Mouse (Mus musculus) megakaryocyte, embryonic 14.5 days (primary cell): ENCODE results near the gene Klhdc8b.

Experiments used
- FLI1 ChIP-seq: IDR thresholded peaks from 2 replicates; pipeline ENCODE4 v1.6.1; 2012; ENCODE audit warnings: low read length, inconsistent platforms, mixed read lengths
- GATA1 ChIP-seq: IDR thresholded peaks from 3 replicates; pipeline ENCODE4 v1.6.1; 2012; ENCODE audit warnings: mixed read lengths, low read length, inconsistent platforms, borderline replicate concordance

DNA sequence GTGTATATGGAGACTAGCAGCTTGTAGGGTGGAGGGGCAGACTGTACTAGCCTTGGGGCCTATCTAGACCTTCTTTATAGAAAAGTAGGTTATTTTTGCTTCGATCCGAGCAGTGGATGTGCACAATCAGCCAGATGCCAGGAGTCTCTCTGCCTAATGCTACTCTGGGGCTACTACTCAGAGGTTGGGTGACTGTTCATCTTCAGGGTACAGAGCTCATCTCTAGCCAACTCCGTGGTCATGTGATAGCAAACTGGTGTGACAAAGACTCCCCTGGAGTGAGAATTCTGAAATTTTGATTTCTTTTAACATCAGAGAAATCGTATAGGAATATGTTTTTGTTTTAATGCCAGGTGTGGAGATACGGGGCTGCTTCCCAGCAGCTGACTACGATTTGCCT lies 8.5 kb downstream of the Klhdc8b start:
- TF ChIP-seq GATA1: no peak
- TF ChIP-seq FLI1: no peak
